Mouse (Mus musculus) heart, adult 2 months (tissue): ENCODE measurements around the gene Efcc1.

Experiments used
- CTCF ChIP-seq: fragments of 200-600 bp; IDR thresholded peaks from 2 replicates; pipeline ENCODE4 v1.8.1; 2022; ENCODE audit warnings: antibody characterized with exemption, mild to moderate bottlenecking, moderate library complexity
- EP300 ChIP-seq: fragments of 200-500 bp; IDR thresholded peaks from 2 replicates; pipeline ENCODE4 v1.6.1; 2011; ENCODE audit warnings: low read depth, low read length, control low read depth; ENCODE audit not compliant: insufficient read depth
- POLR2A ChIP-seq: fragments of 200-500 bp; IDR thresholded peaks from 2 replicates; pipeline ENCODE4 v1.6.1; 2011; ENCODE audit warnings: mild to moderate bottlenecking, low read depth, low read length, control low read depth; ENCODE audit not compliant: insufficient read depth

DNA sequence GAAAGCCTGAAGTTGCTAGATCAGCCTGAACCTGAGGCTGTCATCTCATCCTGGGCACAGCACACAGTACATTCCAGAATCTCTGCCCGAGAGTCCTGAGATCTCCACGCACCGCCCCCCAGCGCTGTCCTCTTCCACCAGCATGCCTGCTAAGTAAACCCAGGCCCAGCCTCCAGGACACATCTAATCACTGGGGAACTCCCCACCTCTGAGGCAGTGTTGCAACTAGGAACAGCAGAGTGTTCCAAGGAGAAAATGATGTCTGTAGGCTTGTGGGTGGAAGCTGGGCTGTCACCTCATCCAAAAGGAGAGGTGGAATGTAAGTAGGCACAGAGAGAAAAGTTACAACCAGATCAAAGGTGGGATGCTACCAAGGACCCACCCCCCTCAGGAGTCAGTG lies 24.5 kb downstream of the Efcc1 start:
- TF ChIP-seq CTCF (no peak), POLR2A (no peak), EP300 (no peak)
